Mouse (Mus musculus) thymus, adult 2 months (tissue): ENCODE measurements around the gene Ralgps2.

Experiments
- CTCF ChIP-seq: fragments of 200-500 bp; IDR thresholded peaks from 2 replicates; pipeline ENCODE4 v1.5.1; 2012; ENCODE audit warnings: mild to moderate bottlenecking, control low read depth, low read length, moderate library complexity, borderline replicate concordance; ENCODE audit not compliant: control insufficient read depth, poor library complexity, insufficient read depth; ENCODE audit errors: extremely low read depth
- POLR2A ChIP-seq: fragments of 200-500 bp; IDR thresholded peaks from 2 replicates; pipeline ENCODE4 v1.6.1; 2012; ENCODE audit warnings: mild to moderate bottlenecking, low read length, control low read depth, moderate library complexity; ENCODE audit not compliant: control insufficient read depth, poor library complexity, insufficient read depth; ENCODE audit errors: extremely low read depth

- TF ChIP-seq POLR2A (no peak), CTCF (no peak)
Measured at GRCm38 (mm10) chr1:156971206-156971811, 31.9 kb upstream of the Ralgps2 start.
